Mouse (Mus musculus) fibroblast of lung, adult 2 months (primary cell): ENCODE measurements around the gene Olfr507.
"Not testable (repeated sequence)": the region's sequence is repeated elsewhere in the genome, so short reads cannot be mapped to it uniquely, and the experiment has no call there.

Experiments used
- DNase-seq: peaks from one replicate; pipeline ENCODE4 v3.0.0-alpha.2; 2011; ENCODE audit warnings: low read depth

Olfr507 gene

DNA sequence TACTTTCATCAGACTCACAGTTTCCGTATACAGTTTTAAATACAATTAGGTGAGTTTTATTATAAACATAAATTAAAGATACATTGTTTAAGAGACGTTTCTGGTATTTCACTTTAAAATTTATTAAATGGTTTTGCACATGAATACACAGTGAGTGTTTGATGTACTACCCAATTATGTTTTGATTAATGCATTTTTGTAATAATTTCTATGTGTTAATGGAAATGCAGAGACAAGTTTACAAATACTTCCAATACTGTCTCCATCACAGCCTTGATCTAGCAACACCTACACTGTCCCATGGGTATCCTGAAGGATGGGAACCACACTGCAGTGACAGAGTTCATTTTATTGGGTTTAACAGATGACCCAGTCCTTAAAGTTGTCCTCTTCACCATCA is at the start of gene Olfr507:
TSS of gene Olfr507 (plus strand) at position 301 of the 400 bp plus-strand sequence.
- DNase-seq: no peak

DNA sequence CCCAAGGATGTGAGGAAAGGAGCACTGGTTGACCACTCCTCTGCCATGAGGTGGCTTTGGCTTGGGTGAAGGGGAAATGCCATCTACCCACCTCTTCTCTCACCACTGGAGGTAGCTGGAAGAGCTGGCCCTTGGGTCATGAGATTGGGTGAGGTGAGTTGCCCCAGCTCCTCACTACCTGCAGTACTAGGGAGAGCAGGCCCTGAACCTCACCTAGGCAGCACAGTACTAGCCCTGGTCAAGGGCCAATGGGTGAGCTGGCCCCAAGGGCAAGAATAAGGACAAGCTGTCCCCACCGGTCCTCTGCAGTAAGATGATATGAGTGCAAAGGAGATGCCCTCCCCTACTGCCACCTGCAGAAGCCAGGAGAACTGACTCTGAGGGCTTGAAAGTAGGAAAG is 31.8 kb upstream of the Olfr507 start:
- DNase-seq: no peak

DNA sequence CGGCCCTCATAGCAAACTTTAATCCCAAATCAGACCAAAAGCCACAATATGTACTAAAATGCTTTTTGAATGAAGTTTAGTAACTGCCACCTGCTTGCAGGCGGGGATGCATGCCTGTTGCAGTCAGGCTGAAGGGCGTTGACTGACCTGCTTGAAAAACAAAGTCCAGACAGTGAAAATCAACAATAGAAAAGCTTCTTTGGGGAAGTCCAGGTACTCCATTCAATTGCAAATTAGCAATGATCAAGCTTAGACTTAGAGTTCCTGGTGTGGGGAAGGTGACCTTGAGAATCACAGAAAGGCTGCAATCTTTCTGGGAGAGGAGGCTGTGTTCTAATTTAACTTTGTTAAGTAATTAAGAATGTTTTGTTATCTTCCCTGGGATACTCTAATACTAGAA is 19.7 kb upstream of the Olfr507 start:
- not testable (repeated sequence) for DNase-seq

DNA sequence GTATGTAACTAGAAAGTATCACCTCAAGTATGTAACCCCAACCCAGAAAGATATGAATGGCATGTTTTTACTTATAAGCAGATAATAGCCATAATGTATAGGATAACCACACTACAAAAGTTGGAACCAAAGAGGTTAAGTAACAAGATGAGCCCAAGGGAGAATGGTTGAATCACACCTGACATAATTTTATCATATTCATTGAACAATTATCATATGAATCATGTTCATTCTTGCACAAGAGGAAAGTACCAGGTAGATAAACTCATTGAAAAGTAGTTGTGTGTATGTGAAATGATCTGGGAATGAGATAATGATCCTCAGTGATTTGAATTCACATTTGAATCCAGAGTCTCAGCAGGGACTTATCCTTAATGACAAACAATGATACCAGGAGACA is 11.1 kb upstream of the Olfr507 start, which contains the start of gene Olfr506:
TSS of gene Olfr506 (plus strand) at position 301 of the 400 bp plus-strand sequence.
- DNase-seq: no peak

DNA sequence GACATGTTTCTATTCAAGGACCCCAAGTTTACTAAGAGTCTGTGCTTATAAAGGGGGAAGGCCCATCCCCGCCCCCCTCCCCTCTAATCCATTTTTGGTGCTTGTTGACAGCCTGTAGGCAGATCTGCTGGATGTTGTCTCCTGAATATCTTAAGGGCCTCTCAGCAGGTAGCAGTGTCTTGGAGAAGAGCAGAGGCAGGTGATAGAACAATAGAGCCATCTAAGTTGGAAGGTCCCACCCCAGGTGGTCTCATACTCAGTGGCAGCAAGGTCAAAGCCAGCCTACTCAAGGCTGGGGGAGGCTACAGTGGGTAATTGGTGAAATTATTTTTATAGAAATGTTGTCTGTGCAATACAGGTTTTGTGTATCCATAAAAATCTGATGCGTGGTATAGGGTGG is 7.5 kb upstream of the Olfr507 start:
- no peak for DNase-seq

DNA sequence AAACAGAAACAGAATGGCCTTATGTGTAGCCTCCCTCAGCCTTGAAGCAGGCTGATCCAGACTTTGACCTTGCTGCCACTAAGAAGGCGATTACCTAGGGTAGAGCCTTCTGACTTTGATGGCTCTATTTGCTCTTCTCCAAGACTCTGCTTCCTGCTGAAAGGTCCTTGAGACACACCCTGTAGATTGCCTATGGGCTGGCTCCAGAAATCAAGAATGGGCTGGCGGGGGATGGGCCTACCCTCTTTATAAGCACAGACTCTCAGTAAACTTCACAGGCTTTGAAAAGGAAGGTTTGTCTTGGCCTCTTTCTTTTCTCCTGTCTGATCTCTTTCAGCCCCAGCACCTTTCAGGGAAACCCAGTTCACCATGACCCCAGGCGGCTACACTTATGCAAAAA is 4.8 kb upstream of the Olfr507 start:
- DNase-seq: not testable (repeated sequence)

DNA sequence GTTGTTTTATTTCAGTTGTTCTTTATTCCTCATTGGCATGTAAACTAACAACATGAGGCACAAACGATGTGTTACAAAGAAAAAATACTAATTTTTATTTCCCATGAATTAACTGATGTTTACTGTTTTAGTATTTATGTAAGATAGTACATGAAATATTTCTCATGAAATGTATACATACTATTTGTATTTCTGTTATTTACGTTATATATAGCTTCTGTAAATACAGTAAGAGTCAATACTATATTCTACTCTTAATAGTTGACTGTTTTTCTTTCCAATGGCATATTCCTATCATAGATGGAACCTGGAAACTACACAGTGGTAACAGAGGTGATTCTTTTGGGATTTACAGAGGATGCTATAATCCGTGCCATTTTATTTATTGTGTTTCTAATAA is 8.1 kb downstream of the Olfr507 start, which contains the start of gene Olfr508:
TSS of gene Olfr508 (plus strand) at position 301 of the 400 bp plus-strand sequence.
- no peak for DNase-seq

DNA sequence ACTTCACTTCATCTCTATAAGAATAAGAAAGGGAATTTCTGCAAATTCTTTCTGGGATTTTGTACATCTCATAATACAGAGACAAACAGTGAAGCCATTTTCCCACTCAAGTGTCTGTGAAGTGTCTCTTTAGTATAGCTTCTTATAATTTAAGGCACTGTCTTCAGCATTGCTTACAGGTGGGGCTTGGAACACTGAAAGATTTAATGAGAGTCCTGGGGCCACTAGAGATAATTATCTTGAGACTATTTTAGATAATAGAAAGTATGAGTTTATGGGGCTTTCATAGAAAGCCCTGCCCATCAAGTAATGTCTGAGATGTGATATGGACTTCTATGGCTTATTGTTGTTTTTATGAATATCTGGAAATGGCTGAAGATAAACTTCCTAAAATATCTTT is 30.2 kb downstream of the Olfr507 start, which contains the start of gene Olfr509:
TSS of gene Olfr509 (minus strand) at position 101 of the 400 bp plus-strand sequence.
- no peak for DNase-seq

DNA sequence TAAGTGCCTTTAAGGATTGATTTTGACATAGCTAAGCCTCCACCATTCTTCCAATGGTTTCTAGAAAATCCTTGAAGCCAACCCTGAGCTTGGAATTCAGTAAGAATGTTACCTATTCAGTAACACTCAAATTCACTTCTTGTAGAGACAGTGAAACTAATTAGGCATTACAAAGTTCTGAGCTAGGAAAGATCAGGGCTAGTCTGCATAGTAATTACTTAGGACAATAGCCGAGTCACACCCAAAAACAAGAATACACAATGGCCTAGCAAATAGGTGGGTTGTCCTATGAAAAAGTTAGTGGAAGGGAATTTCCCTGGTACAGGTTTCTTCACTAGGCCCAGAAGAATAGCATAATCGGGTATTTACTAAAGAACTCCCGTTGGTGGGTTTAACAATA is 40.8 kb downstream of the Olfr507 start:
- DNase-seq: no peak

DNA sequence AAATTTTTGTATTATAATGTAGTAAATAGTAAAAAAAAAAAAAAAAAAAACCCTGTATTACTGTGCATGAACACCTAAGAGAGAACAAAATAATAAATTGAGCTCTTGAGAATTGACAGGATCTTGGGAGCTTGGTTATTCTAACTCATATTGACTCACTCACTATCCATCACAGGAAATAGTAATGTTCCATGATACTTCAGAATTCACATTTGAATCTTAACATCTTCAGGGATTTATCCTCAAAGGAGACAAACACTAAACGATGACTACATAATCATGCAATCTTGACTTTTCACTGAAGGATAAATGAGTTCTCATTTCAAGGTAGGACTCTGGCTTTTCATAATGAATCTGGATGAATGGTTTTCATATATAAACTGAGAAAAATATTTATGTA is 44.5 kb downstream of the Olfr507 start, which contains the start of gene Olfr510:
TSS of gene Olfr510 (plus strand) at position 301 of the 400 bp plus-strand sequence.
- no peak for DNase-seq

DNA sequence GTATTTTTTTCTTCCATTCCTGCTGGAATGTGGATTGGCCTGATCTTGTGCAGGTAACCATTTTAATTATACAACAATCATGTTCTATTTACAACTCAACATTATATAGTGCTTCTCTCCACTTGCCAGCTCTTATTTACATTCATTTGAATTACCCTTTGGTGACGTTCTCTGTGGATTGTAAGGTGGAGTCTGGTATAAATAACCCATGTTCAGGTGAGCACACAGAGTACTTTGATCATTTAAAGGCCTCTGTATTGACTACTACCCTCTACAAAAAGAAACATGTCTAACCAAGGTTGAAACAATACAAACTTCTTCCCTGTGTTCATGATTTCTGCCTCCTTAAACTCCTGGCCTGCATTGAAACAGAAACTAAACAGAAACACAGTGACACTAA is 49.4 kb downstream of the Olfr507 start:
- no peak for DNase-seq
